Mouse (Mus musculus) left cerebral cortex, postnatal 14 days (tissue): ENCODE results near the gene Gm3727. TPM values are rescaled to one million over a fixed set of nuclear protein-coding genes. Genes with fewer than 3 reads are reported as not detected.
"Not testable (repeated sequence)": the region's sequence is repeated elsewhere in the genome, so short reads cannot be mapped to it uniquely, and the experiment has no call there.

Source experiments
- DNase-seq, 2 experiments: peaks; one replicate each; pipeline ENCODE4 v3.0.0; 2021 to 2022; ENCODE audit warnings: low spot score in 2 of 2, mixed read lengths in 1 of 2
- intact Hi-C: fragments of 180-260 bp; cut with DNase I; formaldehyde crosslinking; loops from one replicate; pipeline ENCODE4 v1.15.1; 2025
- long read RNA-seq, 2 experiments: library from polyadenylated mRNA; stranded (forward); transcript quantifications; one replicate each; pipeline ENCODE4 v2.0.0; 2021
- total RNA-seq, 2 experiments: library from RNA; stranded (reverse); gene quantifications; 2 replicates each; pipeline ENCODE4 v1.2.3; 2021

Gene Gm3727
- not detected for total RNA-seq
- long read RNA-seq, experiment 1, result 0 reads
- long read RNA-seq, experiment 2, result 0 reads

DNA sequence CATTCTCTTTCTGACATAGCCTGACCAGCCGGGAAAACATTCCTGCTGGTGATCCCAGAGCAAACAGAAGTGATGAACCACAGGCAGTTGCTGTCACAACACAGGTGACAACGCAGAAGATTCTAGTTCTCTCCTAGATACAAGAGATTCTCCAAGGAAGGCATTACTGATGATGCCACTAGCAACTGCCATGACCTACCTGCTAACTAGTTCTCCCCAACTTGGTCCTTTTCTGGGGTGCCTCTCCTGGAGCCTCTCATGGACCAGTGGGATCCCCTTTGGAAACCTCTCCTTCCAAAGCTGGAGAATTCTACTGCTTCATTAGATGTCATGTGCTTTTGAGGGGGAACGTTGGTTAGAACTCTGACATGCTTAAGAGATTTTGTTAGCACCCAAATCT lies at the start of gene Gm3727:
TSS of gene Gm3727 (minus strand) at position 101 of the 400 bp plus-strand sequence.
- intact Hi-C loops, DNase-seq: not testable (repeated sequence)

DNA sequence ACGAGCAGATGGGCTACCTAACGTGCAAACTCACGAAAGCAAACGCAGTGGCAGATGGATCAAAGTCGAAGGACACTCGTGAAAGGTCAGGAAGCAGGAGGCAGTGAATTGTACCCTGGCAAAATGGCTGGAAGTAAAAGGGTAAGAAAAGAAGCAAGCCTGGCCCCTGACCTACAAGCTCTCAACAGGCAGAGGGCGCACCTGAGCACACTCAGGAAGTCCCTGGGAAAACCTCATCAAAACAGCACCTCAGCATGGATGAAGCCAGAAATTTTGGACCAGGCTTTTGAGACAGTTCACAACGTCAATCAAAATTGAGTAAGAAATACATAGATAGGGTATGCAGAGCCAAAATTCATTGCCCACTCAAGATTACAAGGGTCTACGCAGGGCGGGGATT lies 21.0 kb downstream of the Gm3727 start:
- DNase-seq, result peak; percentile 3 to 4
- intact Hi-C loops, result not testable (repeated sequence)

Other genes with a start within 250 kb of the Gm3727 start
- gene Gm10406, start 237.3 kb downstream of the Gm3727 start, total RNA-seq, result 1 to 10 TPM in 1 of 2 experiments, under 1 TPM in 1; 0.46 to 1.1 TPM
- not detected for gene Gm3685, start 219.7 kb downstream of the Gm3727 start, total RNA-seq
- gene Gm3696, start 164.1 kb downstream of the Gm3727 start, total RNA-seq, result 1 to 10 TPM; 3.7 to 4.1 TPM
- not detected for gene Gm6676, start 139.3 kb downstream of the Gm3727 start, total RNA-seq
- 1 to 10 TPM in 1 of 2 experiments, under 1 TPM in 1; 0.70 to 1.1 TPM for gene Gm3512, start 90.2 kb downstream of the Gm3727 start, total RNA-seq
- gene Gm16434, start 70.2 kb downstream of the Gm3727 start, total RNA-seq, result not detected
- gene Gm3739, start 50.3 kb upstream of the Gm3727 start, total RNA-seq, result under 1 TPM; 0.55 to 0.75 TPM
- not detected for gene Gm5797, start 67.7 kb upstream of the Gm3727 start, total RNA-seq
- not detected for gene Gm8374, start 100.4 kb upstream of the Gm3727 start, total RNA-seq
- gene Gm3755, start 186.2 kb upstream of the Gm3727 start, total RNA-seq, result not detected
- 1 to 10 TPM; 1.4 to 1.5 TPM for gene Gm3752, start 219.0 kb upstream of the Gm3727 start, total RNA-seq